Mouse (Mus musculus): ENCODE measurements around the gene Cnot2. TPM values are rescaled to one million over a fixed set of nuclear protein-coding genes. Genes with fewer than 3 reads are reported as not detected.

Cnot2 gene
- polyA plus RNA-seq, 1 experiment from 2014 or later: 138 TPM

DNA sequence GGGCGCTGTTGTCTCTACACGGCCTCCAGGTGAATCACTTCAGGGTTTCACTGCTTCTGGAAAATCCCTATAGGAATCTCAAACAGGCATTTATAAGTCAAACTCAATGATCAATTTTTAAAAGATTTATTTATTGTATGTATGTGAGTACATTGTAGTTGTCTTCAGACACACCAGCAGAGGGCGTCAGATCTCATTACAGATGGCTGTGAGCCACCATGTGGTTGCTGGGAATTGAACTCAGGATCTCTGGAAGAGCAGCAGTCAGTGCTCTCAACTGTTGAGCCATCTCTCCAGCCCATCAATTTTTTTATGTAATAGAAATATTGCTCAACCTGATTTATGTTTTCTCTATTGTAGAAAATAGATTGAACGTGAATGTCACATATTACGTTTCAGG lies 100.3 kb downstream of the Cnot2 start:
- Histone ChIP-seq H3K4me2 (replicated peaks; ENCODE audit: low read depth, low read length) (no peak overlapping the region), H3K9me3 (ENCODE audit: control insufficient read depth, low read length) (0 out of 2 replicates have a peak, but pooled peaks cover 3% of the 10 kb centered on the region), H3K27me3 (ENCODE audit: control insufficient read depth, insufficient read depth, low read length) (no peaks in the 10 kb centered on the region), H3K4me3 (ENCODE audit: low read depth, low read length) (no peak overlapping the region), H3K9ac (ENCODE audit: low read depth, low read length) (no peak overlapping the region), H3K36me3 (ENCODE audit: control insufficient read depth, insufficient read depth, low read length) (no peaks in the 10 kb centered on the region), H3K4me1 (replicated peaks; ENCODE audit: control insufficient read depth, insufficient read depth, low read length) (no peaks in the 10 kb centered on the region), H3K27ac (ENCODE audit: low read depth, low read length) (no peak overlapping the region)
- DNase-seq (ENCODE audit: low spot score) (no peak), ATAC-seq (ENCODE audit: low FRiP score) (no peak)
- WGBS: 92% methylated on average over 5 of the region's 5 CpGs

DNA sequence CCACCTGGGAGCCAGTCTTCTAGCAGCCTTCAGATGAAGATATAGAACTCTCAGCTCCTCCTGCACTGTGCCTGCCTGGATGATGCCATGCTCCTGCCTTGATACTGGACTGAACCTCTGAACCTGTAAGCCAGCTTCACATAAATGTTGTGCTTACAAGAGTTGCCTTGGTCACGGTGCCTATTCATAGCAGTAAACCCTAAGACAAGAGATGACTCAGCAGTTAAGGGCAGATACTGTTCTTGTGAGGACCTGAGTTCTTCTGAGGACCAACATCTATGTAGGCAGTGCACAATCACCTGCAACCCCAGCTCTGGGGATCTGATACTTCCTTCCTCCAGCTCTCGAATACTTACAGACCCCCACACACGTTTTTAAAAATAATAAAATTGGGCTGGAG lies 104.8 kb downstream of the Cnot2 start:
- Histone ChIP-seq H3K4me1 (replicated peaks; ENCODE audit: control insufficient read depth, insufficient read depth, low read length) (no peaks in the 10 kb centered on the region), H3K27ac (ENCODE audit: low read depth, low read length) (no peak overlapping the region), H3K27me3 (ENCODE audit: control insufficient read depth, insufficient read depth, low read length) (no peaks in the 10 kb centered on the region), H3K9ac (ENCODE audit: low read depth, low read length) (no peak overlapping the region), H3K36me3 (ENCODE audit: control insufficient read depth, insufficient read depth, low read length) (no peaks in the 10 kb centered on the region), H3K4me3 (ENCODE audit: low read depth, low read length) (no peak overlapping the region), H3K4me2 (replicated peaks; ENCODE audit: low read depth, low read length) (no peak overlapping the region), H3K9me3 (ENCODE audit: control insufficient read depth, low read length) (0 out of 2 replicates have a peak, but pooled peaks cover 3% of the 10 kb centered on the region)
- 94% methylated on average over 3 of the region's 3 CpGs for whole genome bisulfite sequencing
- ATAC-seq (ENCODE audit: low FRiP score): no peak
- no peak for DNase-seq (ENCODE audit: low spot score)

DNA sequence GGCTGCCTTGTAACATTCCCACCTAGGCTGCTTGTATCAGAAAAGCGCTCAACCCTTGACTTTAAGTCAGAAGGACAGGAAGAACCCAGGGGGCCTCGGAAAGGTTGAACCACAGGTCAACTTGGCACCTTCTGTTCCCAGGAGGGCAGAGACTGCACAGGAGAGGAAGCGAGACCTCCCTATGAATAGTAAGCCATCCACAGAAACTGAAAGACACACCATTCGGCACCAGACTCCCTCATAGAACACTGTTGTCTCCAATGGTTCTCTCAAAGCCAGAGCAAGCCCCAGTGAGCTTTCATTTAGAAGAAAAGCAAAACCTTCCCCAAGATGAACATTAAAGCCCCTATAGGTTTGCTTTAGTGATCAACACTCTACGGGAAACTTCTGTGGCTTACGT lies 105.6 kb downstream of the Cnot2 start:
- H3K4me1 ChIP-seq (replicated peaks; ENCODE audit: control insufficient read depth, insufficient read depth, low read length): no peaks in the 10 kb centered on the region
- WGBS: 72% methylated on average over 6 of the region's 6 CpGs

DNA sequence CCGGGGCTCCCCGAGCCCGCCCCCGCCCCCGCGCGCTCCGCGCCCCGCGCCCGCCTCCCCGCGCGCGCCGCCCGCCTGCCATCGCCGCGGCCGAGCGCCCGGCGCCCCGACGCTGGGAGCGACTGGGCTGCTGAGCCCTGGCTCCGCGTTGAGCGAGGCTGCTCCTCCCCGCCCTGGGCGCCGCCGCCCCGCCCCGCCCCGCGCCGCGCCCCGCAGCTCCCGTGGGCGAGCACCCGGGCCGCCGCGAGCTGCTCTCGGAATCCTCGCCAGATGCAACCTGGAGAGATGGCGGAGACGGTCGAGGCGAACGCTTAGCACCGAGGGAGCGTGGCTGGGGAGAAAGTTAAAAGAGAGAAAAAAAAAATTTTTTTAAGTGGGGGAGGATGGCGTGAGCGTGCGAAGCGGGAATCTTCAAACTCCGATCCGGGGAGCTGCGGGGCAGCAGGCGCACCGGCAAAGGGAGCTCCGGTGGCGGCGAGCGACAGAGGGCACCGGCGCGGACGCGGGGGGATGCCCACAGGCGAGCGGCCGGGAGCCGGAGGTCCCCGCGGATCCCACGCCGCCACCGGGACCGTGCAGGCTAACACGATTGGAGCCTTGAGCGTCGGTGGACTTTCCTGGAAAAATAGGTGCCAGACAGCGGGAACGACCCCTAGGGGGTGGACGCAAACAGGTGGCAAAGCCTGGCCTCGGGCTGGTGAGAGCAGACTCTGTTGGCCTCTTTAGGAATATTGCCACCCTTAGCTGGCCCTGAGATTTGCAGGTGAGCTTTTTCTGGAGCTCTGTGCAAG lies 107.4 kb downstream of the Cnot2 start, which contains the start of gene Kcnmb4:
Kcnmb4 (minus strand) TSS at position 120 of the 791 bp plus-strand sequence.
- ATAC-seq (ENCODE audit: low FRiP score): peak; percentile 71
- H3K9ac ChIP-seq (ENCODE audit: low read depth, low read length): peak within 1 kb of the TSS; percentile 89
- WGBS: under 1% methylated on average over 62 of the region's 92 CpGs

More for the DNA sequence above, 105.6 kb downstream of the Cnot2 start:
- H3K27ac ChIP-seq (ENCODE audit: low read depth, low read length): no peak overlapping the region
- no peak overlapping the region for H3K4me3 ChIP-seq (ENCODE audit: low read depth, low read length)
- no peak overlapping the region for H3K4me2 ChIP-seq (replicated peaks; ENCODE audit: low read depth, low read length)
- H3K27me3 ChIP-seq (ENCODE audit: control insufficient read depth, insufficient read depth, low read length): no peaks in the 10 kb centered on the region
- DNase-seq (ENCODE audit: low spot score): no peak
- no peak overlapping the region for H3K9ac ChIP-seq (ENCODE audit: low read depth, low read length)
- ATAC-seq (ENCODE audit: low FRiP score): no peak
- H3K9me3 ChIP-seq (ENCODE audit: control insufficient read depth, low read length): 0 out of 2 replicates have a peak, but pooled peaks cover 3% of the 10 kb centered on the region
- H3K36me3 ChIP-seq (ENCODE audit: control insufficient read depth, insufficient read depth, low read length): no peaks in the 10 kb centered on the region

DNA sequence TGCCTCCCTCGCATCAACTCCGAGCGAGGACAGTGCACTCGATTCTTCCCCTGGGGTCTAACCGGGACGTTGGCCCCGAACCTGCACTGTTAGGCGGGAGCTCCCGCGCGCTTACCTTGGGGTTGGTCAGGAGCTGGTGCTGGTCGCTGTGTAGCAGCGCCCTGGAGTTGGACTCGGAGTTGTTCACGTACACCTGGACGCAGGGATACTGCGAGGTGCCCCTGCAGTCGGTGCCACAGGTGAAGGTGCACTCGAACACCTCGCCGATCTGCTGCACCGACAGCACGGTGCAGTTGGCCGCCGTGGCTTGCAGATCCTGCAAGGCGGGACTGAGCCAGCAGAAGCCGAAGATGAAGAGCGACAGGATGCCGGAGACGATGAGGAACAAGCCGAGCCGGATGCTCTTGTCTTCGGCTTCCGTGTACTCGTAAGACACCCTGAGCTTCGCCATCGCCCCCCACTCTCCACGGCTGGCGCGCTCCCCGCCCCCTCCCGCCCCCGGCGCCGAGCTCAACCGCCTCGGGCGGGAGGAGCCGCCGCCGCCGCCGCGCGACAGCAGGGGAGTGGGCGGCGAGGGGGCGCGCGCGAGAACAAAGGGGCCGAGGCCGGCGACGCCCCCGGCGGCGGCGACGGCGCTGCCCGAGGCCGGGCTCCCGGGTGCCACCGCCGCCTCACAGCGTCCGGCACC lies 108.1 kb downstream of the Cnot2 start:
- Histone ChIP-seq H3K27ac (ENCODE audit: low read depth, low read length) (peak overlapping the region; percentile 79), H3K4me1 (replicated peaks; ENCODE audit: control insufficient read depth, insufficient read depth, low read length) (no peaks in the 10 kb centered on the region), H3K36me3 (ENCODE audit: control insufficient read depth, insufficient read depth, low read length) (no peaks in the 10 kb centered on the region), H3K4me2 (replicated peaks; ENCODE audit: low read depth, low read length) (peak overlapping the region; percentile 93), H3K27me3 (ENCODE audit: control insufficient read depth, insufficient read depth, low read length) (no peaks in the 10 kb centered on the region), H3K9me3 (ENCODE audit: control insufficient read depth, low read length) (0 out of 2 replicates have a peak, but pooled peaks cover 3% of the 10 kb centered on the region), H3K9ac (ENCODE audit: low read depth, low read length) (peak overlapping the region; percentile 89), H3K4me3 (ENCODE audit: low read depth, low read length) (peak overlapping the region; percentile 66)
- DNase-seq (ENCODE audit: low spot score): peak; percentile 79
- ATAC-seq (ENCODE audit: low FRiP score): peak; percentile 75
- 0% methylated on average over 43 of the region's 78 CpGs for WGBS

More for the DNA sequence above, 107.4 kb downstream of the Cnot2 start, which contains the start of gene Kcnmb4:
- peak; percentile 66 for DNase-seq (ENCODE audit: low spot score)
- Histone ChIP-seq H3K4me3 (ENCODE audit: low read depth, low read length) (peak within 1 kb of the TSS; percentile 66), H3K36me3 (ENCODE audit: control insufficient read depth, insufficient read depth, low read length) (no peaks in the 10 kb centered on the region), H3K27ac (ENCODE audit: low read depth, low read length) (peak within 1 kb of the TSS; percentile 79), H3K9me3 (ENCODE audit: control insufficient read depth, low read length) (0 out of 2 replicates have a peak, but pooled peaks cover 3% of the 10 kb centered on the region), H3K4me1 (replicated peaks; ENCODE audit: control insufficient read depth, insufficient read depth, low read length) (no peaks in the 10 kb centered on the region), H3K27me3 (ENCODE audit: control insufficient read depth, insufficient read depth, low read length) (no peaks in the 10 kb centered on the region), H3K4me2 (replicated peaks; ENCODE audit: low read depth, low read length) (peak within 1 kb of the TSS; percentile 93)

DNA sequence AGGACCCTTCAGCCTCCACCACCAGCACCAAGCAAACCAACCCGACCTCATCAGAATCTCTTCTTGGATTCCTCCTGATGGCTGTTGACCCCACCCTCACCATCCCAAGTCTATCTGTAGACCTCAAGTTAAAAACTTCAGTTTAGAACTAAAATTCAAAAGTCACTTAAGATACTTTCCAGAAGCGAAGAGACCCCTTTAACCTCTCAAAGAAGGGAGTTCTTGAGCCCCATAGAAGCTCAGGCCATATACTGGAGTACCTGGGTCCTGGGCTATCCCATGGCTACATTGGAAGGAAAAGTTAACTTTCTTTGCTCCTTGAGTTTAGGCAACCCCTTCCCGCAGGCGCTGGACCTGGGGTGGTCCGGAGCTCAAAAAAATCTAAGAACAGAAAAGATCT lies 108.7 kb downstream of the Cnot2 start:
- Histone ChIP-seq H3K27ac (ENCODE audit: low read depth, low read length) (no peak overlapping the region), H3K4me3 (ENCODE audit: low read depth, low read length) (peak overlapping the region; percentile 66), H3K9ac (ENCODE audit: low read depth, low read length) (peak overlapping the region; percentile 89), H3K36me3 (ENCODE audit: control insufficient read depth, insufficient read depth, low read length) (no peaks in the 10 kb centered on the region), H3K27me3 (ENCODE audit: control insufficient read depth, insufficient read depth, low read length) (no peaks in the 10 kb centered on the region), H3K4me1 (replicated peaks; ENCODE audit: control insufficient read depth, insufficient read depth, low read length) (no peaks in the 10 kb centered on the region), H3K4me2 (replicated peaks; ENCODE audit: low read depth, low read length) (peak overlapping the region; percentile 93), H3K9me3 (ENCODE audit: control insufficient read depth, low read length) (0 out of 2 replicates have a peak, but pooled peaks cover 3% of the 10 kb centered on the region)
- DNase-seq (ENCODE audit: low spot score) (no peak), ATAC-seq (ENCODE audit: low FRiP score) (peak; percentile 29; the same call in 1 of the 2 replicates)
- 12% methylated on average over 5 of the region's 5 CpGs for WGBS

DNA sequence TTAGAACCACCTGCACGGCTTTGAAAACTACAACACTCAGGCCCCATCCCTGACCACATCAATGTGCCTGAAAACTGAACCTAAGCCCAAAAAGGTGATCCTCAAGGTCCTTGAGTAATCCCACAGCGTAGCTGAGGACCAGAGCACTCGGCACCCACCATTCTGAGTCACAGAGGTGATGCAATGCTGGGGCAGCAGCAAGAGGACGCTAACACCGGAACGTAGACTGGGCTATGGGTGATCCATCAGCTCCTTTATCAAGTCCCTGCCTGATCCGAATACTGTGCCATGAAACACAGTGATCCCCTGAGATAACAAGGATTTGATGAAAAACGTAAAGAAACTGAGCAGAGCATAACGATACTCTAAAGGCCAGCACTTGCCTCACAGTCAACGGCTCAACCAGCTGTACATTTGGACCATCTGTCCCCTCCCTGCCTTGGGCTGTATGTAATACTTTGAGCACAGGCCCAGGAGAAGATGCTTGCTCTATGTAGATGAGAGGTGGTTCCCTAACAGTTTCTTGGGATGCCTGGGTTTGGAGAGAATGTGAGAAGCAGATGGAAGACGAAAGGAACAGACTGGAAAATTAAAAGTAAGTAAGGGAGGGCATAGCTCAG lies 110.9 kb downstream of the Cnot2 start:
- DNase-seq (ENCODE audit: low spot score) (no peak), ATAC-seq (ENCODE audit: low FRiP score) (no peak)
- Histone ChIP-seq H3K9me3 (ENCODE audit: control insufficient read depth, low read length) (no peaks in the 10 kb centered on the region), H3K4me3 (ENCODE audit: low read depth, low read length) (no peak overlapping the region), H3K36me3 (ENCODE audit: control insufficient read depth, insufficient read depth, low read length) (no peaks in the 10 kb centered on the region), H3K4me2 (replicated peaks; ENCODE audit: low read depth, low read length) (no peak overlapping the region), H3K4me1 (replicated peaks; ENCODE audit: control insufficient read depth, insufficient read depth, low read length) (no peaks in the 10 kb centered on the region), H3K27ac (ENCODE audit: low read depth, low read length) (no peak overlapping the region), H3K27me3 (ENCODE audit: control insufficient read depth, insufficient read depth, low read length) (no peaks in the 10 kb centered on the region), H3K9ac (ENCODE audit: low read depth, low read length) (no peak overlapping the region)
- WGBS: 86% methylated on average over 11 of the region's 11 CpGs

DNA sequence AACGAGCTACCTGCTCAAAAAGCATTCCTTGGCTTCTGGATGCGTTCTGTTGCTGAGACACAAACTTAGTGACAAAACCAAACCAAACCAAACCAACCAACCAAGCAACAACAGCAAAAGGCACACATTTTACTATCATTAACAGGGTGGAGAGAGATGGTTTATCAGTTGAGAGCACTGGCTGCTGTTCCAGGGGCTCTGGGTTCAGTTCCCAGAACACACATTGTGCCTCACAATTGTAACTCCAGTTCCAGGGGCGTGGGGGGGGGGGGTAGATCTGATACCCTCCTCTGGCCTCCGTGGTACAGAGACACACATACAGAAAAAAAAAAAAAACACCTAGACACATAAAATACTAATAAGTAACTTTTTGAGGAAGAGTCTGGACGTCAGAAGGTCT lies 113.2 kb downstream of the Cnot2 start:
- DNase-seq (ENCODE audit: low spot score) (no peak), ATAC-seq (ENCODE audit: low FRiP score) (no peak)
- Histone ChIP-seq H3K27ac (ENCODE audit: low read depth, low read length) (no peak overlapping the region), H3K27me3 (ENCODE audit: control insufficient read depth, insufficient read depth, low read length) (no peaks in the 10 kb centered on the region), H3K9me3 (ENCODE audit: control insufficient read depth, low read length) (no peaks in the 10 kb centered on the region), H3K4me3 (ENCODE audit: low read depth, low read length) (no peak overlapping the region), H3K9ac (ENCODE audit: low read depth, low read length) (no peak overlapping the region), H3K4me1 (replicated peaks; ENCODE audit: control insufficient read depth, insufficient read depth, low read length) (no peaks in the 10 kb centered on the region), H3K36me3 (ENCODE audit: control insufficient read depth, insufficient read depth, low read length) (no peaks in the 10 kb centered on the region), H3K4me2 (replicated peaks; ENCODE audit: low read depth, low read length) (no peak overlapping the region)
- 87% methylated on average over 5 of the region's 5 CpGs for WGBS

Data from hindbrain, embryonic 11.5 days (tissue).